9 mouse cellular contexts compared by ENCODE assay signal in the genomic region with DNA sequence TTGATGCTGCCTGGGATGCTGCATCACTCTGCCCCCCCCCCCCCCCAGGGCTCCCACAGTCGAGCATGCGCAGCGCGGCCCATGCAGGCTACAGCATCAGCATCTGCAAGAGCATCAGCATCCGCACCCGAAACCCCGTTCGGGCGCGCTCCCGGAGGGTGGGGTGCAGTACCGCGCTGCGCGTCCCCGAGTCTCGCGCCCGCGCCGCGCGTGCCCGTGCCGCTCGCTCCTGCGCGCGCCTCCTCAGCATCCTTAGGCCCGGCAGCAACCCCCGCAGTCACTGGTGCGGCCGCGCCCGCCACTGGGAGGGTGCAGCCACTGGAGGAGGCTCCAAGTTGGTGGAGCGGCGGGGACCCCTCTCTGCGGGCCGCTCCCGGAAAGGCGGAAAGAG. TPM values are rescaled to one million over a fixed set of nuclear protein-coding genes. Genes with fewer than 3 reads are reported as not detected.
DNase-seq lines count a peak whose midpoint lies in the region; ATAC-seq lines count a peak whose summit lies in the region.
"Had no signal": no experiment of that assay in that cellular context is flagged by ENCODE, and none has a peak within 500 bp of the region (broad histone marks: within the 10 kb centered on the region; RNA-seq: fewer than 3 reads in every experiment).

A gene (plus strand): TSS at position 236 of the 391 bp plus-strand sequence.

- H3K4me2 ChIP-seq in kidney, embryonic 14.5 days (replicated peaks; ENCODE audit: low read depth, low read length), result peak within 1 kb of the TSS; percentile 97
- peak within 1 kb of the TSS; percentile 92 for H3K4me2 ChIP-seq in forebrain, embryonic 16.5 days (ENCODE audit: low read length)
- peak within 1 kb of the TSS; percentile 96 for H3K4me2 ChIP-seq in hindbrain, embryonic 15.5 days
- peak within 1 kb of the TSS; percentile 99 for H3K4me2 ChIP-seq in limb, embryonic 11.5 days (ENCODE audit: low read depth, severe bottlenecking)
- H3K4me2 ChIP-seq in neural tube, embryonic 12.5 days (replicated peaks), result peak within 1 kb of the TSS; percentile 100

- no peak within 1 kb of the TSS for H3K27ac ChIP-seq in kidney, embryonic 14.5 days (ENCODE audit: low read depth, low read length)
- peak within 1 kb of the TSS; percentile 29 for H3K27ac ChIP-seq in forebrain, embryonic 16.5 days (ENCODE audit: low read length)
- H3K27ac ChIP-seq in hindbrain, embryonic 15.5 days (replicated peaks), result peak within 1 kb of the TSS; percentile 85
- no peak within 1 kb of the TSS for H3K27ac ChIP-seq in limb, embryonic 11.5 days (replicated peaks; ENCODE audit: low read depth, low read length)
- 0 out of 2 replicates have a peak within 1 kb of the TSS, but pooled peaks have one; percentile 16 for H3K27ac ChIP-seq in neural tube, embryonic 12.5 days
- H3K27ac ChIP-seq: macrophage had no signal

- H3K4me1 ChIP-seq in kidney, embryonic 14.5 days (ENCODE audit: control insufficient read depth, insufficient read depth, low read length), result no peaks in the 10 kb centered on the region
- peaks cover 7% of the 10 kb centered on the region for H3K4me1 ChIP-seq in forebrain, embryonic 16.5 days (replicated peaks; ENCODE audit: control insufficient read depth, insufficient read depth, low read length)
- peaks cover 12% of the 10 kb centered on the region for H3K4me1 ChIP-seq in hindbrain, embryonic 15.5 days (replicated peaks)
- H3K4me1 ChIP-seq in limb, embryonic 11.5 days (ENCODE audit: control insufficient read depth, insufficient read depth, low read length), result no peaks in the 10 kb centered on the region
- H3K4me1 ChIP-seq in neural tube, embryonic 12.5 days, result peaks cover 8% of the 10 kb centered on the region

- WGBS in kidney, embryonic 14.5 days, result under 1% methylated on average over 33 of the region's 41 CpGs
- 0% methylated on average over 37 of the region's 41 CpGs for WGBS in forebrain, embryonic 16.5 days
- WGBS in hindbrain, embryonic 15.5 days, result under 1% methylated on average over 40 of the region's 41 CpGs
- WGBS in limb, embryonic 11.5 days, result under 1% methylated on average over 37 of the region's 41 CpGs
- WGBS in neural tube, embryonic 12.5 days, result under 1% methylated on average over 41 of the region's 41 CpGs

- H3K27me3 ChIP-seq in kidney, embryonic 14.5 days (ENCODE audit: control insufficient read depth, insufficient read depth, low read length), result peaks cover 15% of the 10 kb centered on the region
- H3K27me3 ChIP-seq in forebrain, embryonic 16.5 days (replicated peaks; ENCODE audit: control insufficient read depth, insufficient read depth, low read length), result no peaks in the 10 kb centered on the region
- no peaks in the 10 kb centered on the region for H3K27me3 ChIP-seq in hindbrain, embryonic 15.5 days
- H3K27me3 ChIP-seq in limb, embryonic 11.5 days (ENCODE audit: control insufficient read depth, insufficient read depth, low read length), result no peaks in the 10 kb centered on the region; the same call in 1 of the 2 replicates
- H3K27me3 ChIP-seq in neural tube, embryonic 12.5 days (replicated peaks), result 0 out of 2 replicates have a peak, but pooled peaks cover 3% of the 10 kb centered on the region

- ATAC-seq in kidney, embryonic 14.5 days (ENCODE audit: low FRiP score, low TSS enrichment), result peak; percentile 89
- peak; percentile 90 for ATAC-seq in forebrain, embryonic 16.5 days
- peak; percentile 90 for ATAC-seq in hindbrain, embryonic 15.5 days (ENCODE audit: low FRiP score, low read depth)
- ATAC-seq in limb, embryonic 11.5 days (ENCODE audit: insufficient number of reproducible peaks, low FRiP score, low TSS enrichment, low read depth), result peak; percentile 69; the same call in 1 of the 2 replicates
- peak; percentile 88 for ATAC-seq in neural tube, embryonic 12.5 days (ENCODE audit: low FRiP score, low read depth)

- H3K36me3 ChIP-seq in kidney, embryonic 14.5 days (ENCODE audit: control insufficient read depth, insufficient read depth, low read length), result no peaks in the 10 kb centered on the region
- no peaks in the 10 kb centered on the region for H3K36me3 ChIP-seq in forebrain, embryonic 16.5 days (ENCODE audit: control insufficient read depth, insufficient read depth)
- H3K36me3 ChIP-seq in hindbrain, embryonic 15.5 days, result 0 out of 2 replicates have a peak, but pooled peaks cover 5% of the 10 kb centered on the region
- no peaks in the 10 kb centered on the region for H3K36me3 ChIP-seq in limb, embryonic 11.5 days (ENCODE audit: control insufficient read depth, insufficient read depth, low read length)
- H3K36me3 ChIP-seq in neural tube, embryonic 12.5 days, result no peaks in the 10 kb centered on the region

- DNase-seq in kidney, adult 18-20 months, result no peak
- peak; percentile 91 for DNase-seq in cerebellum, adult 11-12 months
- DNase-seq in limb, embryonic 11.5 days (ENCODE audit: low spot score), result peak; percentile 74
- no peak for DNase-seq in ovary, postnatal 10 days (ENCODE audit: low spot score)

- H3K4me3 ChIP-seq in kidney, embryonic 14.5 days (ENCODE audit: low read length), result peak within 1 kb of the TSS; percentile 70
- H3K4me3 ChIP-seq in forebrain, embryonic 16.5 days (replicated peaks; ENCODE audit: low read length), result peak within 1 kb of the TSS; percentile 88
- H3K4me3 ChIP-seq in hindbrain, embryonic 15.5 days, result peak within 1 kb of the TSS; percentile 95
- H3K4me3 ChIP-seq in limb, embryonic 11.5 days (ENCODE audit: low read depth, low read length), result peak within 1 kb of the TSS; percentile 69
- H3K4me3 ChIP-seq in neural tube, embryonic 12.5 days, result peak within 1 kb of the TSS; percentile 81

- no peaks in the 10 kb centered on the region for H3K9me3 ChIP-seq in kidney, embryonic 14.5 days (ENCODE audit: control insufficient read depth, low read length)
- H3K9me3 ChIP-seq in forebrain, embryonic 16.5 days (ENCODE audit: control insufficient read depth, low read length), result no peaks in the 10 kb centered on the region
- no peaks in the 10 kb centered on the region for H3K9me3 ChIP-seq in hindbrain, embryonic 15.5 days
- no peaks in the 10 kb centered on the region for H3K9me3 ChIP-seq in limb, embryonic 11.5 days (ENCODE audit: control insufficient read depth, low read length)
- H3K9me3 ChIP-seq in neural tube, embryonic 12.5 days, result no peaks in the 10 kb centered on the region

- peak within 1 kb of the TSS; percentile 67 for H3K9ac ChIP-seq in kidney, embryonic 14.5 days (ENCODE audit: low read depth, low read length)
- peak within 1 kb of the TSS; percentile 90 for H3K9ac ChIP-seq in forebrain, embryonic 16.5 days (replicated peaks; ENCODE audit: low read depth, low read length)
- peak within 1 kb of the TSS; percentile 91 for H3K9ac ChIP-seq in hindbrain, embryonic 15.5 days
- H3K9ac ChIP-seq in limb, embryonic 11.5 days (ENCODE audit: low read length), result peak within 1 kb of the TSS; percentile 72
- peak within 1 kb of the TSS; percentile 89 for H3K9ac ChIP-seq in neural tube, embryonic 12.5 days

RNA-seq across cellular contexts. Expression of the gene that starts here (rescaled TPM):
- polyA plus RNA-seq in kidney, embryonic 14.5 days (2014; fragmentation: Nextera tagmentation; extraction: Ambion mirVana), result 1.5 and 2.1 TPM in 2 replicates
- 8.0 and 12.1 TPM in 2 replicates for polyA plus RNA-seq in forebrain, embryonic 16.5 days (2015; fragmentation: Nextera tagmentation; extraction: Ambion mirVana)
- polyA plus RNA-seq in hindbrain, embryonic 15.5 days (2015; fragmentation: Nextera tagmentation; extraction: Ambion mirVana), result 13.6 and 16.5 TPM in 2 replicates
- 3.7 and 4.1 TPM in 2 replicates for polyA plus RNA-seq in limb, embryonic 11.5 days (2014; fragmentation: Nextera tagmentation; extraction: Ambion mirVana)
- 8.8 and 12.6 TPM in 2 replicates for polyA plus RNA-seq in neural tube, embryonic 12.5 days (2016; fragmentation: Nextera tagmentation; extraction: Ambion mirVana)
- polyA plus RNA-seq: macrophage had no signal

Comparison
In these comparisons a context has a peak if more than half of its experiments do, and no peak if none do; other contexts are left out.
1. H3K27ac ChIP-seq: peak in forebrain, embryonic 16.5 days (single experiment), hindbrain, embryonic 15.5 days (single experiment) and neural tube, embryonic 12.5 days (single experiment); none in kidney, embryonic 14.5 days (single experiment) and limb, embryonic 11.5 days (single experiment).
2. DNase-seq: peak in cerebellum, adult 11-12 months (single experiment) and limb, embryonic 11.5 days (single experiment); none in kidney, adult 18-20 months (single experiment) and ovary, postnatal 10 days (single experiment).
3. Peak in every context shown above with its lines, with median percentiles within 50 percentile points of each other: ATAC-seq, H3K4me2 ChIP-seq, H3K4me3 ChIP-seq and H3K9ac ChIP-seq.